Mouse (Mus musculus) liver, embryonic 14.5 days (tissue): ENCODE measurements around the gene Med13l. TPM values are rescaled to one million over a fixed set of nuclear protein-coding genes. Genes with fewer than 3 reads are reported as not detected.

Source experiments
- ATAC-seq: fragments of 200-750 bp; cut with Nextera tagmentation; 2 replicates; pipeline ENCODE4 v1.8.0; 2017; ENCODE audit warnings: moderate number of reproducible peaks, mild to moderate bottlenecking, moderate library complexity; ENCODE audit not compliant: insufficient read depth
- DNase-seq, 3 experiments: peaks; one replicate each; pipeline ENCODE4 v3.0.0-alpha.2; 2012 to 2013; ENCODE audit warnings: low read depth in 3 of 3, low spot score in 3 of 3
- H3K27ac ChIP-seq: fragments of 300-500 bp; sonication (generic); 2 replicates; pipeline ENCODE4 v1.5.1; 2014; ENCODE audit warnings: moderate library complexity, mild to moderate bottlenecking, control low read depth, inconsistent platforms
- H3K27me3 ChIP-seq: fragments of 300-500 bp; sonication (generic); 2 replicates; pipeline ENCODE4 v1.6.1; 2014; ENCODE audit warnings: mild to moderate bottlenecking, low read length, moderate library complexity; ENCODE audit not compliant: control insufficient read depth, insufficient read depth
- H3K36me3 ChIP-seq: fragments of 300-500 bp; sonication (generic); replicated peaks from 2 replicates; pipeline ENCODE4 v1.6.1; 2014; ENCODE audit warnings: low read depth; ENCODE audit not compliant: control insufficient read depth, insufficient read depth
- H3K4me1 ChIP-seq, 2 experiments: fragments of 200-500 bp in 1 of 2; fragments of 300-500 bp in 1 of 2; sonication (generic) in 1 of 2; replicated peaks; 2 replicates each; pipeline ENCODE4 v1.6.1; 2012 to 2014; ENCODE audit warnings: antibody characterized with exemption in 1 of 2, inconsistent platforms in 1 of 2, low read length in 1 of 2; ENCODE audit not compliant: control insufficient read depth in 2 of 2, insufficient read depth in 2 of 2
- H3K4me2 ChIP-seq: fragments of 300-500 bp; sonication (generic); 2 replicates; pipeline ENCODE4 v1.6.1; 2014; ENCODE audit warnings: low read depth, mild to moderate bottlenecking, control low read depth, moderate library complexity
- H3K4me3 ChIP-seq, 2 experiments: fragments of 200-500 bp in 1 of 2; fragments of 300-500 bp in 1 of 2; sonication (generic) in 1 of 2; 2 replicates each; pipeline ENCODE4 v1.5.1; 2012 to 2014; ENCODE audit warnings: low read depth in 2 of 2, low read length in 2 of 2, mild to moderate bottlenecking in 2 of 2, control low read depth in 1 of 2, inconsistent platforms in 1 of 2, moderate library complexity in 1 of 2; ENCODE audit not compliant: insufficient read depth in 1 of 2
- H3K9ac ChIP-seq: fragments of 300-500 bp; sonication (generic); replicated peaks from 2 replicates; pipeline ENCODE4 v1.6.1; 2014; ENCODE audit warnings: mild to moderate bottlenecking, control low read depth, moderate library complexity
- H3K9me3 ChIP-seq: fragments of 300-500 bp; sonication (generic); 2 replicates; pipeline ENCODE4 v1.6.1; 2016; ENCODE audit warnings: low read length, mixed read lengths; ENCODE audit not compliant: control insufficient read depth
- CTCF ChIP-seq: IDR thresholded peaks from 2 replicates; pipeline ENCODE4 v1.5.1; 2016; ENCODE audit warnings: antibody characterized with exemption, low read depth, control low read depth
- EP300 ChIP-seq: IDR thresholded peaks from 2 replicates; pipeline ENCODE4 v1.6.1; 2016; ENCODE audit warnings: antibody characterized with exemption, low read depth
- WGBS: fragments of 180-500 bp; shearing (Covaris S2); extraction: QIAGEN DNeasy Blood & Tissue Kit; methylation state at CpG from one replicate; pipeline ENCODE4 v1.1.7; 2014; ENCODE audit not compliant: insufficient replicate concordance; 5-methylcytosine and 5-hydroxymethylcytosine counted together
- polyA plus RNA-seq, 2 experiments: library from polyadenylated mRNA; depleted of rRNA in 1 of 2; stranded (reverse) in 1 of 2; unstranded in 1 of 2; fragments of >200 nt; fragmentation: Nextera tagmentation in 1 of 2; extraction: Ambion mirVana in 1 of 2; gene quantifications; 2 replicates each; pipeline versions ENCODE4 v1.2.1 to v1.2.3; 2012 to 2014

Gene Med13l
- polyA plus RNA-seq, 2 experiments, result 6.4 to 9.9 TPM

- Histone ChIP-seq H3K9me3 (no peaks in the 10 kb centered on the region), H3K36me3 (peaks cover 84% of the 10 kb centered on the region), H3K4me3 (no peak overlapping the region), H3K27ac (no peak overlapping the region), H3K27me3 (no peaks in the 10 kb centered on the region), H3K4me2 (no peak overlapping the region), H3K9ac (no peak overlapping the region), H3K4me1 (no peaks in the 10 kb centered on the region)
- DNase-seq (no peak), ATAC-seq (no peak)
- TF ChIP-seq EP300 (no peak), CTCF (no peak)
- 88% methylated on average over 8 of the region's 8 CpGs for WGBS
Measured at GRCm38 (mm10) chr5:118732651-118733050, 172.2 kb downstream of the Med13l start.

GRCm38 (mm10) chr5:118733566-118733965 is 173.1 kb downstream of the Med13l start:
- no peak for TF ChIP-seq CTCF
- no peak for TF ChIP-seq EP300
- H3K9me3 ChIP-seq, result no peaks in the 10 kb centered on the region
- no peak overlapping the region for H3K27ac ChIP-seq
- no peak for ATAC-seq
- no peaks in the 10 kb centered on the region for H3K27me3 ChIP-seq
- no peak overlapping the region for H3K4me2 ChIP-seq
- no peaks in the 10 kb centered on the region for H3K4me1 ChIP-seq
- peaks cover 83% of the 10 kb centered on the region for H3K36me3 ChIP-seq
- DNase-seq, result no peak
- WGBS, result 87% methylated on average over 4 of the region's 4 CpGs
- H3K4me3 ChIP-seq, result no peak overlapping the region
- no peak overlapping the region for H3K9ac ChIP-seq

GRCm38 (mm10) chr5:118734455-118734854 is 174.0 kb downstream of the Med13l start:
- H3K4me3 ChIP-seq, result no peak overlapping the region
- peaks cover 82% of the 10 kb centered on the region for H3K36me3 ChIP-seq
- no peak overlapping the region for H3K27ac ChIP-seq
- no peak for ATAC-seq
- no peak for TF ChIP-seq EP300
- WGBS, result 87% methylated on average over 9 of the region's 9 CpGs
- no peak for DNase-seq
- no peak overlapping the region for H3K4me2 ChIP-seq
- no peaks in the 10 kb centered on the region for H3K4me1 ChIP-seq
- H3K27me3 ChIP-seq, result no peaks in the 10 kb centered on the region
- no peaks in the 10 kb centered on the region for H3K9me3 ChIP-seq
- H3K9ac ChIP-seq, result no peak overlapping the region

GRCm38 (mm10) chr5:118735738-118736137 is 175.3 kb downstream of the Med13l start:
- no peak overlapping the region for H3K27ac ChIP-seq
- DNase-seq (no peak), ATAC-seq (no peak)
- H3K9me3 ChIP-seq, result no peaks in the 10 kb centered on the region
- H3K4me2 ChIP-seq, result no peak overlapping the region
- H3K4me3 ChIP-seq, result no peak overlapping the region
- no peaks in the 10 kb centered on the region for H3K27me3 ChIP-seq
- WGBS, result 90% methylated on average over 8 of the region's 8 CpGs
- no peak overlapping the region for H3K9ac ChIP-seq
- H3K4me1 ChIP-seq, result no peaks in the 10 kb centered on the region
- no peak for TF ChIP-seq CTCF
- no peak for TF ChIP-seq EP300
- peaks cover 82% of the 10 kb centered on the region for H3K36me3 ChIP-seq

GRCm38 (mm10) chr5:118737548-118737947 is 177.1 kb downstream of the Med13l start:
- 0 out of 2 replicates have a peak, but pooled peaks have one; percentile 28 for ATAC-seq
- WGBS, result 50% methylated on average over 1 of the region's 1 CpGs
- Histone ChIP-seq H3K4me3 (no peak overlapping the region), H3K4me1 (no peaks in the 10 kb centered on the region), H3K9ac (no peak overlapping the region), H3K9me3 (no peaks in the 10 kb centered on the region), H3K4me2 (no peak overlapping the region), H3K36me3 (peaks cover 89% of the 10 kb centered on the region), H3K27me3 (no peaks in the 10 kb centered on the region), H3K27ac (no peak overlapping the region)
- TF ChIP-seq EP300, result no peak
- TF ChIP-seq CTCF, result peak; percentile 79
- peak in 1 of 3 experiments; percentile 24 for DNase-seq
